Mouse (Mus musculus) heart, postnatal 0 days (tissue): ENCODE results near the gene Mgrn1. TPM values are rescaled to one million over a fixed set of nuclear protein-coding genes. Genes with fewer than 3 reads are reported as not detected.

Experiments used
- ATAC-seq: fragments of 200-750 bp; cut with Nextera tagmentation; 2 replicates; pipeline ENCODE4 v1.8.0; 2017; ENCODE audit warnings: low read depth, moderate number of reproducible peaks, moderate library complexity; ENCODE audit not compliant: insufficient read depth
- DNase-seq: peaks from one replicate; pipeline ENCODE4 v3.0.0-alpha.2; 2016; ENCODE audit warnings: low spot score
- H3K27ac ChIP-seq: fragments of 300-500 bp; sonication (generic); 2 replicates; pipeline ENCODE4 v1.5.1; 2014; ENCODE audit warnings: low read depth, mild to moderate bottlenecking
- H3K27me3 ChIP-seq: fragments of 300-500 bp; sonication (generic); 2 replicates; pipeline ENCODE4 v1.6.1; 2014; ENCODE audit warnings: low read length, mixed read lengths; ENCODE audit not compliant: control insufficient read depth, insufficient read depth
- H3K36me3 ChIP-seq: fragments of 300-500 bp; sonication (generic); replicated peaks from 2 replicates; pipeline ENCODE4 v1.6.1; 2014; ENCODE audit warnings: low read length, mixed read lengths; ENCODE audit not compliant: control insufficient read depth, insufficient read depth
- H3K4me1 ChIP-seq: fragments of 300-500 bp; sonication (generic); 2 replicates; pipeline ENCODE4 v1.6.1; 2014; ENCODE audit warnings: antibody characterized with exemption; ENCODE audit not compliant: control insufficient read depth, insufficient read depth
- H3K4me2 ChIP-seq: fragments of 300-500 bp; sonication (generic); 2 replicates; pipeline ENCODE4 v1.6.1; 2014; ENCODE audit warnings: low read depth, mild to moderate bottlenecking, low read length, moderate library complexity
- H3K4me3 ChIP-seq: fragments of 300-500 bp; sonication (generic); 2 replicates; pipeline ENCODE4 v1.5.1; 2014; ENCODE audit warnings: low read depth, low read length
- H3K9ac ChIP-seq: fragments of 300-500 bp; sonication (generic); replicated peaks from 2 replicates; pipeline ENCODE4 v1.6.1; 2014; ENCODE audit warnings: low read depth, low read length, mixed read lengths
- H3K9me3 ChIP-seq: fragments of 300-500 bp; sonication (generic); replicated peaks from 2 replicates; pipeline ENCODE4 v1.6.1; 2016; ENCODE audit warnings: low read length; ENCODE audit not compliant: control insufficient read depth
- CTCF ChIP-seq: IDR thresholded peaks from 2 replicates; pipeline ENCODE4 v1.5.1; 2016; ENCODE audit warnings: antibody characterized with exemption, control low read depth, low read depth
- EP300 ChIP-seq: IDR thresholded peaks from 2 replicates; pipeline ENCODE4 v1.6.1; 2016; ENCODE audit warnings: antibody characterized with exemption, low read depth
- WGBS: fragments of 180-500 bp; shearing (Covaris S2); extraction: QIAGEN DNeasy Blood & Tissue Kit; methylation state at CpG from one replicate; pipeline ENCODE4 v1.1.7; 2014; 5-methylcytosine and 5-hydroxymethylcytosine counted together
- polyA plus RNA-seq: library from polyadenylated mRNA; unstranded; fragments of >200 nt; fragmentation: Nextera tagmentation; extraction: Ambion mirVana; gene quantifications from 2 replicates; pipeline ENCODE4 v1.2.1, GENCODE M21; 2015
- total RNA-seq: library from RNA; depleted of rRNA; stranded (reverse); fragments of >200 nt; gene quantifications from 2 replicates; pipeline ENCODE4 v1.2.3, GENCODE M21; 2014; ENCODE audit warnings: low replicate concordance

Gene Mgrn1
- total and polyA plus RNA-seq, 2 experiments from 2014 or later, result 159 to 223 TPM

DNA sequence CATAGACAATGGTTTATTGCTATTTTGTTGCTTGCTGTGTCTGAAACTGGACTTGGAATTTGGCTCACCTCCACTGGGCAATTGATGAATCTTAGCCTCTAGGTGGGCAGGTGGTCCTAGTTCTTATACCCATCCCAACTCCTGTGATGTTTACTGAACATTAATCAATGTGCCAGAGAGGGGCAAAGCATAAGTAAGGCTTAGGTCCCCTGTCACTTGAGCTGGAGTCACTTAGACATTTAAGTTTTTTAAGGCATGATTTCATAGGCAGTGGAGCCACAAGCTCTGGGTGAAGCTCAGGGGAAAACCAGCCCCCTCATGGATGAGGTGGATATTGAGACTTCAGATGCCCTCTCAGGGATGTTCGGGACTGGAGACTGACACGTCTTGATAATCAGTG is 52.4 kb downstream of the Mgrn1 start, which contains the start of gene Nudt16l1:
Gene Nudt16l1, plus strand, starts transcription at position 301 of the 400 bp plus-strand sequence.
- DNase-seq, result no peak
- 6% methylated on average over 2 of the region's 2 CpGs for WGBS
- Histone ChIP-seq H3K9me3 (no peaks in the 10 kb centered on the region), H3K36me3 (peaks cover 75% of the 10 kb centered on the region), H3K27ac (peak within 1 kb of the TSS; percentile 85), H3K4me2 (peak within 1 kb of the TSS; percentile 99), H3K4me1 (peaks cover 11% of the 10 kb centered on the region), H3K27me3 (no peaks in the 10 kb centered on the region), H3K4me3 (peak within 1 kb of the TSS; percentile 92), H3K9ac (peak within 1 kb of the TSS; percentile 94)
- ATAC-seq, result no peak
- no peak for TF ChIP-seq CTCF
- no peak for TF ChIP-seq EP300

DNA sequence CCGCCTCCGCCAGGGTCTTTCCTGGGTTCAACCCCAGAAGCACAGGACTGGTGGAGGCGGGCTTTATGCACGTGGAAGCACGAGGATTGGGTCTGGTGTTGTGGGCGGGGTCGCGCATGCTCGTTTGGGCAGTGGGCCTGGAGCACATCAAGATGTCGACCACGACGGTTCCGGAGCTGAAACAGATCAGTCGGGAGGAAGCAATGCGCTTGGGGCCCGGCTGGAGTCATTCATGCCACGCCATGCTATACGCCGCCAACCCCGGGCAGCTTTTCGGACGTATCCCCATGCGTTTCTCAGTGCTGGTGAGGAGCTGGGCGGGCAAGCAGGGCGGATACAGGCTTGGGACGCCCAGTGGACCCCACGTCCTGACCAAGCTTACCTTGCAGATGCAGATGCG is 52.9 kb downstream of the Mgrn1 start:
- DNase-seq (peak; percentile 91), ATAC-seq (peak; percentile 93)
- peaks cover 11% of the 10 kb centered on the region for H3K4me1 ChIP-seq
- TF ChIP-seq CTCF, result no peak
- TF ChIP-seq EP300, result no peak
- H3K36me3 ChIP-seq, result peaks cover 75% of the 10 kb centered on the region
- peak overlapping the region; percentile 99 for H3K4me2 ChIP-seq
- peak overlapping the region; percentile 85 for H3K27ac ChIP-seq
- no peaks in the 10 kb centered on the region for H3K27me3 ChIP-seq
- peak overlapping the region; percentile 94 for H3K9ac ChIP-seq
- H3K9me3 ChIP-seq, result no peaks in the 10 kb centered on the region
- WGBS, result 0% methylated on average over 28 of the region's 28 CpGs
- peak overlapping the region; percentile 92 for H3K4me3 ChIP-seq

DNA sequence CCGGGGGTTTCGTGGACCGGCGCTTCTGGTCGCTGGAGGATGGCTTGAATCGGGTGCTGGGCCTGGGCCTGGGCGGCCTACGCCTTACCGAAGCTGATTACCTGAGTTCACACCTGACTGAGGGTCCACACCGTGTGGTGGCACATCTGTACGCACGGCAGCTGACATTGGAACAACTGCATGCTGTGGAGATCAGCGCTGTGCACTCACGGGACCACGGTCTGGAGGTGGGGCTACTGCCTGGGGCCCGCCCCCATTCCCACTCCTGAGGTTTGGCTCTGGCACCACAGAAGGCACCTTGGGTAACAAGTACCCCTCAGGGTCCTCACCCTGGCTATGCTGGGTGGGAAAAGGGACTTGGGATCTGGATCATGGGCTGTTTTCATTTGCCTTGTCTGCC is 53.4 kb downstream of the Mgrn1 start:
- 1% methylated on average over 16 of the region's 16 CpGs for WGBS
- H3K9me3 ChIP-seq, result no peaks in the 10 kb centered on the region
- peak overlapping the region; percentile 99 for H3K4me2 ChIP-seq
- no peaks in the 10 kb centered on the region for H3K27me3 ChIP-seq
- peak overlapping the region; percentile 94 for H3K9ac ChIP-seq
- DNase-seq (peak; percentile 37), ATAC-seq (peak; percentile 68)
- H3K27ac ChIP-seq, result peak overlapping the region; percentile 85
- peaks cover 75% of the 10 kb centered on the region for H3K36me3 ChIP-seq
- peak overlapping the region; percentile 92 for H3K4me3 ChIP-seq
- H3K4me1 ChIP-seq, result peaks cover 11% of the 10 kb centered on the region
- TF ChIP-seq EP300 (no peak), CTCF (no peak)

DNA sequence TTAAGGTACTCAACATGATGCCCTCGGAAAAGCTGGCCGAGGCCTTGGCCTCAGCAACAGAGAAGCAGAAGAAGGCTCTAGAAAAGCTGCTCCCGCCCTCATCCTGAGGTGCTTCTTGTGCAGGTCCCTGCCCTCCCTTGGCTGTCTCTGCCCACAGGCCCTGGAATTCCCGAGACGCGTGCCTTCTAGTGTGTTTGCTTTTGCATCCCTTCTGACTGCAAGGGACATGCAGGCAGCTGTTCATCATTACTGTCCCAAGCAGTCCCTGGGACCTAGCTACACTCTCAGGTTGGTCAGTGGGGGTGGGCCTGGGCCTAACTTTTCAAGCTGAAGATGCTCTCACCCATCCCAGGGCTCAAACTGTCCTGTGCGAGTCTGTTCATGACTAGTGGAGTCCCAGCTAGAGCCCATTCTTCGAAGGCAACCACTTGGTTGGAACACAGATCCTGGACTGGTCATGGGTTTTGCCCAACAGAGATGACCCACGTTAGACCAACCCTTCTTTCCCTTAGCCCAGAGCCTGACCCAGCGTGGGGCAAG is 54.3 kb downstream of the Mgrn1 start:
- Histone ChIP-seq H3K27me3 (no peaks in the 10 kb centered on the region), H3K4me1 (peaks cover 11% of the 10 kb centered on the region), H3K27ac (no peak overlapping the region), H3K36me3 (peaks cover 68% of the 10 kb centered on the region), H3K9ac (peak overlapping the region; percentile 94; the same call in 1 of the 2 replicates), H3K4me2 (no peak overlapping the region), H3K4me3 (no peak overlapping the region), H3K9me3 (no peaks in the 10 kb centered on the region)
- TF ChIP-seq EP300, result no peak
- no peak for TF ChIP-seq CTCF
- ATAC-seq, result no peak
- no peak for DNase-seq
- WGBS, result 90% methylated on average over 10 of the region's 10 CpGs

DNA sequence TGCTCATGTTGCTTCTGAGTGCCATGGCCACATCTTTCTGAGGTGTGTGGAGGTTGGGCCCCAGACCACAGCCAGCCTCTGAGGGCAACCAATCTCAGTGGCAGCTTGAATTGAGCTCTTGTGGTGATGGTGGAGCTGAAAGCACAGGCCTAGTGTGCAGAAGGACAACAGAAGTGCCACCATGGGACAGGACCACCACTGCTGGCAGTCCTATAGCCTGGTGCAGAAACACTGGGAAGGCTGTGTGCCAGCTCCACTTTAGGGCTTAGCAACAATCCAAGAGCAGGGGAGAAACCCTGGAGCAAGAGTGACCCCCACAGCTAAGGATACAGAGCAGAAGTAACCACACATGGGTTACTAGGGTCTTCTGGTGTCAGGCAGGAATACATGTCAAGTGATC is 55.0 kb downstream of the Mgrn1 start:
- DNase-seq (no peak), ATAC-seq (no peak)
- TF ChIP-seq EP300 (no peak), CTCF (no peak)
- no peak overlapping the region for H3K9ac ChIP-seq
- H3K4me3 ChIP-seq, result no peak overlapping the region
- peaks cover 67% of the 10 kb centered on the region for H3K36me3 ChIP-seq
- H3K4me2 ChIP-seq, result no peak overlapping the region
- peaks cover 11% of the 10 kb centered on the region for H3K4me1 ChIP-seq
- no peaks in the 10 kb centered on the region for H3K27me3 ChIP-seq
- H3K9me3 ChIP-seq, result no peaks in the 10 kb centered on the region
- H3K27ac ChIP-seq, result no peak overlapping the region

DNA sequence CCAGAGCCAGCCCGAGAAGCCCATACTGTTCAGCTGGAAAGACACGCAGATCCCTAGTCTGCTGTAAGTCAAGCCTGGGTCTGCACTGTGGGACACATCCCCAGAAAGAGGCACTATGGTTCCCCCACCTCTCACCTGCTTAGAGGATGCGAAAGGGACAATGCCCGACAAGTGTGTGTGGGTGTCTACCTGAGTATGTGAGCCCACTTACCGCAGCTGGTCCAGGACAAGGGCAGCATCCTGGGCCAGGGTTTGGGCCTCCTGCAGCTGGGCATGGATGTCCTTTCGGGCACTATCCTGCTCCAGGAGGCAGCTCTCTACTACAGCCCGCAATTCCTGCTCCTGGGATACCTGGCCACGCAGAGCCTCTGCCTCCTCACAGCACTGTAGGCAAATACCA is 56.8 kb downstream of the Mgrn1 start:
- WGBS, result 95% methylated on average over 8 of the region's 8 CpGs
- H3K36me3 ChIP-seq, result peaks cover 69% of the 10 kb centered on the region
- H3K9ac ChIP-seq, result no peak overlapping the region

More for the DNA sequence above, 56.8 kb downstream of the Mgrn1 start:
- DNase-seq (no peak), ATAC-seq (no peak)
- Histone ChIP-seq H3K4me2 (no peak overlapping the region), H3K4me3 (no peak overlapping the region), H3K27me3 (no peaks in the 10 kb centered on the region), H3K9me3 (no peaks in the 10 kb centered on the region), H3K4me1 (peaks cover 11% of the 10 kb centered on the region), H3K27ac (no peak overlapping the region)
- TF ChIP-seq CTCF, result no peak
- no peak for TF ChIP-seq EP300
